Mouse (Mus musculus) erythroblast, embryonic 14.5 days (primary cell): ENCODE results near the gene Serpina3c.

Experiments
- GATA1 ChIP-seq: IDR thresholded peaks from 2 replicates; pipeline ENCODE4 v1.6.1; 2012; ENCODE audit warnings: low read length, inconsistent platforms, mixed read lengths
- TAL1 ChIP-seq: IDR thresholded peaks from 3 replicates; pipeline ENCODE4 v1.6.1; 2012; ENCODE audit warnings: low read length, inconsistent platforms, mixed read lengths

- TF ChIP-seq GATA1 (no peak), TAL1 (no peak)
Observed at GRCm38 (mm10) chr12:104140543-104141103, 13.0 kb downstream of the Serpina3c start.
